Mouse (Mus musculus) bone marrow macrophage, adult 2 months (primary cell): ENCODE measurements around the gene Traf3.

Experiments
- CTCF ChIP-seq: IDR thresholded peaks from 2 replicates; pipeline ENCODE4 v1.5.1; 2012; ENCODE audit warnings: low read depth, mild to moderate bottlenecking, low read length, moderate library complexity
- POLR2A ChIP-seq: IDR thresholded peaks from 2 replicates; pipeline ENCODE4 v1.6.1; 2012; ENCODE audit warnings: mild to moderate bottlenecking, low read depth, low read length, borderline replicate concordance

DNA sequence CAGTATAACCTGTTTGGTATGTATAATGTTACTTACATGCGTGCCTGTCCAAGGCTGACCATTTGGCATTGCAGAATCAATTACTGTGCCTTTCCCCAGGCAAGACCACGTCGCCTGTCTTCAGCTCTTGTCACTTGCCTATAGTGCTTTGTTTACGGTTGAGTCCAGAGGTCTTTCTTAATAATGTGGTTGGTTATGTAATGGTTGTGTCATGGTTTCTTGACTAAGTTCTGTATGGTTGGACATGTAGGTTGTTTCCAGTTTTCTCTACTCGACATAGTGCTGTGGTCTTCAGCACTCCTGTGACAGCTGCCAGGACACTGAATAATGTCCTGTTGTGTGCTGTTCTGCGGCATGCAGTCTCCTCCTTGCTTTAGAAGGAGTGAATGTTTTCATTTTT lies 26.6 kb downstream of the Traf3 start:
- TF ChIP-seq CTCF (no peak), POLR2A (no peak)
